Mouse (Mus musculus): ENCODE measurements around the gene Arl3.

Gene Arl3

GRCm38 (mm10) chr19:46572951-46573937 is at the start of gene Arl3, which contains the start of gene Sfxn2:
Gene Arl3 (minus strand): TSS chr19:46573198.
Gene Sfxn2 (plus strand): TSS chr19:46573365.
- DNase-seq (ENCODE audit: low read depth), result peak; percentile 85

- peak; percentile 76 for DNase-seq (ENCODE audit: low read depth)
These were observed 49.7 kb upstream of the Arl3 start for GRCm38 (mm10) chr19:46622659-46623193.

- DNase-seq (ENCODE audit: low read depth), result no peak
These were observed 48.5 kb upstream of the Arl3 start for GRCm38 (mm10) chr19:46621236-46622183.

DNA sequence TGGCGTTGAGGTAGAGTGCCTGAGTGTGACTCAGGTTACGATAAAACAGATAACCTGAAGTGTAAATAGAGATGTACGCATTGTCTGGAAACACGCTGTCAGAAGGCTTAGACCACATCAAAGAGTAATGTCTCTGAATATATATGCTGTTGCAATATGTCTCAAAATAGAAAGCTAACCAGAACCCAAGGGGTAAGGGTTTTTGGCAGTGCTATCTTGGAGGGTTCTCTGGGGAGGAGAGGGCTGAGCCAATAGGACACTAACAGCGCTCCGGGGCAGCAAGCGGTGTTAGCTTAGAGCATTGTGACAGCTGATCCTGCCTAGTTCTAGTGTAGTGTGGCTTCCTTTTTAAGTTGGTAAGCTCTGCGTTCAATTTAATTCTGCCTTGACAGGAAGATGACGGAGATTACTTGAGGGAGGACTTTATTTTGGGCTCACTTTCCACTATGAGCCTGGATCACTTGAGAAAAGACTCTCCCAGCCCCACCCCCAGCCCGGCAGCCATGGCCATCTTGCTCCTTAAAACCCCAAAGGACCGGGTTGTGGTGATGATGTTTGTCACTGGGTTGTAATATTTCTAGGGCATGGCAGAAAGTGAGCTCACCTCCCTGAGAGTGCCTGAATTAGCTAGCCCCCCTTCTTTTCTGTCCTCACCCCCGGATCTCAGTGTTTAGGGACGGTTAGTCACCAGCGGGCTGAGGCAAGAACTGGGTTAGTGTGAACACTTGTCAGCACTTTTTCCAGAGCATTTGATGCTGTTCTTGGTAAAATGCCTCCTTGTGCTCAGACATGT is 47.2 kb upstream of the Arl3 start:
- DNase-seq (ENCODE audit: low read depth), result peak; percentile 76

DNA sequence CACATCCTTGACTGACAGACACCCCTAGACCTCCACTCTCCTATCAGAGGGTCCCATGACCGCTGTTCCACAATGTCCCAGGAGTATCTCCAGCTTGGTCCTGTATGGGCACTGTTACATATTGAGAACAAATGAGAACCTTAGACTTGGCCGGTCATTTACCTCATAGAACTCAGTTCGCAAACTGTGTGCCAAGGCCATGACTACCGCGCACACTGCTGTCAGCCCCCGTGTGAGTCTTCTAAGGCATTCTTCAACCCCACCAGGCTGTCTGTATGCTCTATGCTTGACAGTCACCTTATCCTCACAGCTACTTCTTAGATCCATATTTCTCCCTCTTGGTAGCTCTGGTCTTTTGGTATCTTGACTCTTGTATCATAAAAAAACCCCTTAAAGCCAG is 46.5 kb upstream of the Arl3 start:
- DNase-seq (ENCODE audit: low read depth), result no peak

DNA sequence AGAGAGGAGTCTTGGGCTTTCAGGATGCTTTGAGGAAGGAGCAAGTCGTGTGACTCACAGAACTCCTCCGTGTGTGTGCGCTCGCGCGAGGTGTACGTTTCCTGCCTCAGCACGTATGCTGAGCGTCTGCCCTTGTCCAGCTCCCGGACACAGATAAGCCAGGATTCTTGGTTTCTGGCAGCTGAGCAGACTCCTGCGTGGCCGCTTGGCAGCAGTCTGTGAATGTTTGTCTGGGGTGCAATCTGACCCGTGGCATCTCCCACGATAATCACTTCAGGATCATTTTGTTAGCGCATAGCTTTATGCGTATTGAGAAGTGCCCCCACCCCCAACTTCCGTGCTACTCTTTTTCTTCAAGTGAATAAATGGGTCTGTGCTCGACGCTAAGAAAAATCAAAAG is 46.0 kb upstream of the Arl3 start:
- DNase-seq (ENCODE audit: low read depth), result no peak

- DNase-seq (ENCODE audit: low read depth), result no peak
These were observed 45.3 kb upstream of the Arl3 start for GRCm38 (mm10) chr19:46618322-46618721.

DNA sequence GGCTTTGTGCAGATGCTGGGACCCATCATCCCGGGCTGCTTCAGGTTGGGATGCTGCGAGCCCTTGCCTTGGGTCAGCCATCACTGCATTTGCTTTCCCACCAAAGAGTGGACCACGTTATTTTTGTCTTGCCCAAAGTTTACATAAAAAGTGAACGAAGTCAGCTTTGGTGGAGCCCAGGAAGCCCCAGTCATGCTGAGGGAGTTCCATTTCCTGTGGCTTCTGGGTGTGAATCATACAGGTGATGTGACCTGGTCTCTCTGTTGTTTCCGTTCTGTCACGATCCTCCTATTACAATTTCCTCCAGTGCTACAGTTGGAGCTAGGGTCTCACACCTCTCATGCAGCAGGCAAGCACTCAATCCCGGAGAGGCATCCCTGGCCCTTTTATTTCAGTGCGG is 44.4 kb upstream of the Arl3 start:
- no peak for DNase-seq (ENCODE audit: low read depth)

DNA sequence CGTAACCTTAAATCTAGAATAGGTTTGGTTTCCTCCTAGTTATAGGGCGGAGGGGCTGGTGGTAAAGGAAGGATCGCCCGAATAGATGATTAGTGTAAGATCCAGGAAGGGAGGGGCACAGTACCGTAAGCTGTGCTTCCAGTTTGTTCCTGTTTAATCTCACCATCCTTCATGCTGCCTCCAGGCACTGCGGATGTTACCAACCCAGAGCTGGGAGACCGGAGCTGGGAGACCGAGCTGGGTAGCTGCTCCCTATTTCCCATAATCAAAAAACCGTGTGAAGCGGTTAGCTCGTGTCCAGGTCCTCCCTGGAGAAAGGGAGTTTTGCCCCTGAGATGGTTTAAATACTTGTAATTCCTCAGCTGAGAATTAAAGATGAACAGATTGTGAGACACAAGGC is 43.4 kb upstream of the Arl3 start:
- no peak for DNase-seq (ENCODE audit: low read depth)

DNA sequence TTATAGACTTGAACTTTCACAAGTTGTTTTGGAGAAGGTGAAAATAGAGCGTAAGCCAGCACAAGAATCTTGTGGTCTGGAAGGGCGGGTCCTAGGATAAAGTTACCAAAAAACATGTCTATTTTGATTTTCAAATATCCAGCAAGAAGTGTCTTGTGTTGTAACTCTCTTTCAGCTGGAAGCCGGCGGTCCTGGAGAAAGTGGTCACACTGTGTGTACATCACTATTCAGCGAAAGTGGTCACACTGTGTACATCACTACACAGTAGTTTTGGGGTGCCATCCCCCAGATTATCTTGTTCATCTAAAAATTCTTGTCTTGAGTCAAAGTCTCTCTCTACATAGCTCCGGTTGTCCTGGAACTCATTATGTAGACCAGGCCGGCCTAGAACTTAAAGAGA is 35.2 kb upstream of the Arl3 start:
- DNase-seq (ENCODE audit: low read depth), result peak; percentile 71

GRCm38 (mm10) chr19:46607424-46607823 is 34.4 kb upstream of the Arl3 start:
- no peak for DNase-seq (ENCODE audit: low read depth)

DNA sequence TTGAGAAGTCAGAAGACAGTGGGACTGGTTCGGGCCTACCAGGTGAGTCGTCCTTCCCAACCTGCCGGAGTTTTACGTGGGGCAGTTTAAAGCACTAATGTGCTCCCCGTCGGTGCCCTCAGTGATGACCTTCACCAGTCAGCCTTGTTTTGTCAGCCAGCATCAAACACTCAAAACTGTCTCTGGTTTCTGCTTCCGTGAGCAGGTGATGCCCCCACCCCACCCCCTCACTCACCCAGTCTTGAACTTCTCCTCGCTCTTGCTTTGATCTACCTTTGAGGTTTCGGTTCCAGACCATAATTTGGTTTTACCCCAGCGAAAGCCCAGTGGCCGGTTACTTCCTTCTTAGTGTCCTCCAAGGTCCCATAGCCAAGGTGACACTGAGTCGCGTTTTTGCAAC is 33.7 kb upstream of the Arl3 start:
- DNase-seq (ENCODE audit: low read depth), result no peak

GRCm38 (mm10) chr19:46602406-46602805 is 29.4 kb upstream of the Arl3 start:
- no peak for DNase-seq (ENCODE audit: low read depth)

DNA sequence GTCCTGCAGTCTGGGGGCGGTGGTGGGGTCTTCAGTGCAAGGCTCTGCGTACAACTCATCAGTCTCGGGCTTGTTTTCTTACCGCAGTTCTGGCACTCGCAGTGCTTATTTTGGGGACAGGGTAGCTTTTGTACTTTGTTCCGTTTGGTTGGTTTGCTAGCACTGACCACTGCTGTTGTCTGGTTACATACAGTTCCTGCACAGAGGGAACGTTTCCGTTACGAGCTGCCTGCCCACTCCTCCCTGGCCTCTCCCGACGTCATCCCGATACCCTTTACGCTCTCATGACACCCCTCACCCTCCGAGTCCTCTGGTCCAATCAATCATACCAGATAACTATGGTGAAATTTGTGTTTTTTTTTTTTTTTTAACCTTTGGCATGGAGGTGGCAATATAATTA is 28.5 kb upstream of the Arl3 start:
- DNase-seq (ENCODE audit: low read depth), result no peak

GRCm38 (mm10) chr19:46600371-46600770 is 27.4 kb upstream of the Arl3 start:
- peak; percentile 75 for DNase-seq (ENCODE audit: low read depth)

DNA sequence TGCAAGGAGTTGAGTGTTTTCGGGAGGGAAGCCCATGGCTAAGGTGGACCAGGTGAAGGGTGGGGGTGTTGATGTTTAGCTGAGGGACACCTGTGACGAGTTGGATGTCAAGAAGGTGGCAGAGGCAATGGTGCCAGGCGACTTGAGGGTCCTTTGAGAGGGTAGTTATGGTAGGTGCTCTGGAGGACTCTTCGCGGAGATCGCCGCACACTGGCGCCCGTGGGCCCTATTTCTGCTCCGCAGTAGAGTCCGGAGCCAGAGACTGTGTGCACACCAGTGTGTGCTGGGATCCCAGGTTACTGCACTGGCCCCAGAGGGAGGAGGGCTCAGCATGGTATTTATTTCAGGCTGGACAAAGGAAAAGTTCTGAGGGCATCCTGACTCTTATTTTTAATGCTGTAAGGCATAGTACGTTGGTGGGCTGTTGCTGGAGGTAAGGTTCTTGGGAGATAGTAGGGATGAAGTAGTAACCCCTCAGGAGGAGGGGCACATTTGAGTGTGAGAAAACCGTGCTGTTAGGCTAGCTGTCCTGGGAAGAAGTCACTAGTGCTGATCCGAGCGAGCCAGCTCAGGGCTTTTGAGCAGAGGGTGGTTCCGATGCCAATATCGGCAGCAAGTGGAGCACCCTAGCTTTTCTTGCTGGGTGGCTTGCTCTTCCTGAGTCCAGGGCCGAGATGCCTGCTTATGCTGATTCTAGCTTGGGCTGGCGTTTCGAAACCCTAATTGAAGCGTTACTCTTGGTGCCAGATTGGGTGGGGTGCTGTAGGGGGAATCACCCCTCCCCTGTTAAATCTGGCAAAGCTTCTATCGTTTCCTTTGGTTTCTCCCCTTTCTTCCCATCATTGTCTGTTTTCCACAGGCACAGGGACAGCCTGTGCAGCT is 26.6 kb upstream of the Arl3 start:
- no peak for DNase-seq (ENCODE audit: low read depth)

- DNase-seq (ENCODE audit: low read depth), result peak; percentile 98
These were observed 25.8 kb upstream of the Arl3 start, which contains the start of gene Wbp1l for GRCm38 (mm10) chr19:46598720-46599252. Gene Wbp1l (plus strand): TSS chr19:46599084.

GRCm38 (mm10) chr19:46598187-46598586 is 25.2 kb upstream of the Arl3 start:
- DNase-seq (ENCODE audit: low read depth), result no peak

GRCm38 (mm10) chr19:46592751-46593439 is 19.9 kb upstream of the Arl3 start:
- no peak for DNase-seq (ENCODE audit: low read depth)
